Mouse (Mus musculus) megakaryocyte, embryonic 14.5 days (primary cell): ENCODE measurements around the gene Slc35g2. TPM values are rescaled to one million over a fixed set of nuclear protein-coding genes. Genes with fewer than 3 reads are reported as not detected.

Experiments used
- H3K27me3 ChIP-seq: replicated peaks from 2 replicates; pipeline ENCODE3; 2012; ENCODE audit warnings: inconsistent platforms
- H3K36me3 ChIP-seq: replicated peaks from 2 replicates; pipeline ENCODE3; 2012; ENCODE audit warnings: low read length, inconsistent platforms, mixed read lengths
- H3K4me1 ChIP-seq: 2 replicates; pipeline ENCODE4 v1.6.1; 2012; ENCODE audit warnings: inconsistent platforms
- H3K4me3 ChIP-seq: replicated peaks from 2 replicates; pipeline ENCODE3; 2012; ENCODE audit warnings: moderate library complexity, mild to moderate bottlenecking, inconsistent platforms
- H3K9me3 ChIP-seq: 2 replicates; pipeline ENCODE4 v1.6.1; 2012; ENCODE audit warnings: inconsistent platforms
- FLI1 ChIP-seq: IDR thresholded peaks from 2 replicates; pipeline ENCODE4 v1.6.1; 2012; ENCODE audit warnings: low read length, inconsistent platforms, mixed read lengths
- GATA1 ChIP-seq: IDR thresholded peaks from 3 replicates; pipeline ENCODE4 v1.6.1; 2012; ENCODE audit warnings: mixed read lengths, low read length, inconsistent platforms, borderline replicate concordance
- polyA plus RNA-seq: library from polyadenylated mRNA; stranded (reverse); fragments of >175 nt; gene quantifications from 2 replicates; pipeline ENCODE4 v1.2.3, GENCODE M21; 2012; ENCODE audit warnings: low replicate concordance; ENCODE audit not compliant: insufficient read depth

Slc35g2 gene
- polyA plus RNA-seq, 1 experiment, result not detected

DNA sequence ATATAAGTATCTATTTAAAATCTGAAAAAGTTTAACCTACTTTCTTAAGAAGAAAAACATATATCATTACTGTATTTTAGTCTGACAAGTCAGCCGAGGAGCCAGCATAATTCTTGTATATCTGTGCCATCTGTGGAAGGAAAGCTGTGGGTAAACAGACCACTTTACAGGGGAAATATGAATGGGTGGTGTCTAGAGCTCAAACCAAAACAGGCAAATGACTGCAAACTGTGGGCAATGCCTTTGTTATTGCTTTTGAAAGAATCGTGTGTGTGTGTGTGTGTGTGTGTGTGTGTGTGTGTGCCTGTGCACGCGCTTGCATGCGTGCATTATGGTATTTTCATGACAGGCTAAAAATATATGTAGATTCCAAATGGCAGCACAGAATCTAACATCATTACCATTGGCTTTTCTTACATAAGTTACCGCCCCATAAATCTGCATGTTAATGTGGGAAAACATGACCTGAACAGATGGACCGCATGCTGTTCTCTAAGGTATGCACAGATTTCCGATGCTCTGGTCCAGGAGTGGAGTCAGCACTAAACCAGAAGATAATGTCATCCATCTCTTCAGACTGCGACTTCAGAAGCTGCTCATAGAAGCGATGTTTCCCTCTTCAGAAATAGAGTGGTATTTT lies 10.5 kb downstream of the Slc35g2 start:
- Histone ChIP-seq H3K4me3 (no peak overlapping the region), H3K4me1 (peaks cover 36% of the 10 kb centered on the region), H3K36me3 (peaks cover 1% of the 10 kb centered on the region), H3K27me3 (no peaks in the 10 kb centered on the region), H3K9me3 (no peaks in the 10 kb centered on the region)
- TF ChIP-seq GATA1 (no peak), FLI1 (no peak)

DNA sequence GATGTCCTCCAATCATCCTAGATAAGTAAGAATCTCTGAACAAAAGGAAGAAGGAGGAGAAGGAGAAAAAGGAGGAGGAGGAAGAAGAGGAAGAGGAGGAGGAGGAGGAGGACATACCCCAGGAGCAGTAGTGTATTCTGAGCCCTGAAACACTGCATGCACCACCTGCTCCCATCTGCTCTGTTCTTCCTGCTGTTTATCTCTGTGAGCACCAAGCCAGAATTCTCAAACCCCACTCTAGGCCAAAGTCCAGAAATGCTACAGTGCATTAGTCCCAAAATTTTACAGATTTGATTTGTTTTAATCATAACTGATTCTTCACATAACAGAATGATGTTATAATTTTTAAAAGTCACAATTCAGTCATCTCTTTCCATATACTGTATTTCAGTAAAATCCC lies 11.9 kb downstream of the Slc35g2 start:
- Histone ChIP-seq H3K9me3 (no peaks in the 10 kb centered on the region), H3K36me3 (peaks cover 2% of the 10 kb centered on the region), H3K4me3 (no peak overlapping the region), H3K4me1 (peaks cover 36% of the 10 kb centered on the region), H3K27me3 (no peaks in the 10 kb centered on the region)
- TF ChIP-seq GATA1 (no peak), FLI1 (no peak)

DNA sequence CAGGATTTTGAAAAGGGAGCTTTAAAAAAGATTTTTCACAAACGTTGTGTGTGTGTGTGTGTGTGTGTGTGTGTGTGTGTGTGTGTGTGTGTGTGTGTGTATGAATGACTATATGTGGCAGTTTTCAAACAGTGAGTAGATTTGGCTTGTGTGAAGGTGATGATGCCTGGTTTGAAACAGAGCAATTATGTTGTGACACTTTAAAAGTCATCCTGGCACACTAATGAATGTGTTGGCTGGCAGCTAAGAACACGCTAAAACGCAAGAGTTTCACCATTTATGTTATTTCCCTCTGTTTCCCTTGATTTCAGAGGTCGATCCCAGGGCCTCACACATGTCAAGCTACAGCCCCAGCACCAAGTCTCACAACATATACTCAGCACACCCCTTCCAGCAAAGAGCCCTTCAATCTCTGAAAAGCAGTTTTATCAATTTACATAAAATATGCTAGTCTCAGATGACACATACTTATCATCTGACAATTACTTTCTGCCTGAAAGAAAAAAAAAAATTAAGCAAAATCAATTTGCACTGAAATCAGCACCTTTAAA lies 12.8 kb downstream of the Slc35g2 start:
- H3K27me3 ChIP-seq, result no peaks in the 10 kb centered on the region
- H3K4me3 ChIP-seq, result no peak overlapping the region
- TF ChIP-seq GATA1 (no peak), FLI1 (no peak)
- peaks cover 1% of the 10 kb centered on the region for H3K9me3 ChIP-seq
- peaks cover 4% of the 10 kb centered on the region for H3K36me3 ChIP-seq
- peaks cover 34% of the 10 kb centered on the region for H3K4me1 ChIP-seq

DNA sequence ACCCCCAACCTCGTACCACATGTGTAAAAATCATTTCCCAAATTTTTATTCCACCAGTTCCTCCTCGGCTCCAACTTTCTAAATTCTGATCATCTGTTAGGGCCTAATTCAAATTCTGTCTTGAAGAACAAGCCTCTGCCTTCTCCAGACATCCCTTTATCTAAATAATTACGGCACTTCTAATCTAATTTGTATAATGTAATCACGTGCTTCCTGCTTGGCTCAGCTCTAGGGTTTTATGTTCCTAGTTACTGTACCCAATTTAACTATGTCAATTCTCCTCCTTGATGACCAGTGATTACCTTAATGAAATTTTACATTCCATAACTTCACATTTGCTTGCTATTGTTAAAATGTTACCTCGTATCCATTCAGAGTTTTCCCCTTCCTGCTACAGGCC lies 15.2 kb downstream of the Slc35g2 start:
- Histone ChIP-seq H3K27me3 (no peaks in the 10 kb centered on the region), H3K36me3 (peaks cover 20% of the 10 kb centered on the region), H3K9me3 (peaks cover 15% of the 10 kb centered on the region), H3K4me1 (peaks cover 12% of the 10 kb centered on the region), H3K4me3 (no peak overlapping the region)
- no peak for TF ChIP-seq GATA1
- no peak for TF ChIP-seq FLI1

DNA sequence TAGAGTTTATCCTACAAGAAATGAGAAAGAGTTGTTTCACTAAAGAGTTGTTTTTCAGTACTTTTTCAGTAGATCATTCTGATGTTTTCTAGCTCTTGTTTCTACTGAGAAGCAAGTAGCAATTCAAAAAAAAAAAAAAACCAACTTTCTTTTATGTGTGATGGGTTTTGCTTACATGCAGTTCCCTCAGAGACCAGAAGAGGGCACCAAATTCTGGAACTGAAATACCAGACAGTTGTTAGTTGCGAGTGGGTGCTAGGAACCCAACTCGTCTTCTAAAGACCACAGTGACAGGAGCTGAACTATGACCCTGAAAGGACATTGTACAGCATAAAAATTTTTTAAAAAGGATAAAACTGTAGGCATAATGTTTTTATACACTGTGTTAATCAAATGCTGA lies 22.6 kb downstream of the Slc35g2 start:
- TF ChIP-seq FLI1, result no peak
- TF ChIP-seq GATA1, result no peak
- H3K36me3 ChIP-seq, result peaks cover 37% of the 10 kb centered on the region
- no peaks in the 10 kb centered on the region for H3K27me3 ChIP-seq
- peaks cover 26% of the 10 kb centered on the region for H3K9me3 ChIP-seq
- no peak overlapping the region for H3K4me3 ChIP-seq
- peaks cover 25% of the 10 kb centered on the region; the same call in 1 of the 2 replicates for H3K4me1 ChIP-seq

DNA sequence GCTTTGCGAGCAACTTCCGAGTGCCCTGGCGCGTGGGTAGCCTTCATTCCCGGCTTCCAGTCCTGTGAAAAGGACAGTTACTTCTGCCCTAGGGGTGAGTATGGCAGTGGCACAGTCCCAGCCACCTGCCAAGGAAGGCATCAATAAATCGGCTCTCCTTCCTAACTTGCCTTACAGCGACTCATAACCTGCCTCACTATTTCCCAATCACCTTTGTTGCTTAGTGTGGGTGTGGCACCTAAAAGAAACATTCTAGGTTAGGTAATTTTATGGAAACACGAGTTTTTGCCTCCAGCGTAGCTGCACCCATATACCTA lies 24.3 kb downstream of the Slc35g2 start:
- peaks cover 25% of the 10 kb centered on the region for H3K36me3 ChIP-seq
- peak overlapping the region; percentile 100 for H3K4me3 ChIP-seq
- H3K27me3 ChIP-seq, result no peaks in the 10 kb centered on the region
- peaks cover 35% of the 10 kb centered on the region; the same call in 1 of the 2 replicates for H3K4me1 ChIP-seq
- TF ChIP-seq FLI1 (no peak), GATA1 (no peak)
- peaks cover 15% of the 10 kb centered on the region for H3K9me3 ChIP-seq

DNA sequence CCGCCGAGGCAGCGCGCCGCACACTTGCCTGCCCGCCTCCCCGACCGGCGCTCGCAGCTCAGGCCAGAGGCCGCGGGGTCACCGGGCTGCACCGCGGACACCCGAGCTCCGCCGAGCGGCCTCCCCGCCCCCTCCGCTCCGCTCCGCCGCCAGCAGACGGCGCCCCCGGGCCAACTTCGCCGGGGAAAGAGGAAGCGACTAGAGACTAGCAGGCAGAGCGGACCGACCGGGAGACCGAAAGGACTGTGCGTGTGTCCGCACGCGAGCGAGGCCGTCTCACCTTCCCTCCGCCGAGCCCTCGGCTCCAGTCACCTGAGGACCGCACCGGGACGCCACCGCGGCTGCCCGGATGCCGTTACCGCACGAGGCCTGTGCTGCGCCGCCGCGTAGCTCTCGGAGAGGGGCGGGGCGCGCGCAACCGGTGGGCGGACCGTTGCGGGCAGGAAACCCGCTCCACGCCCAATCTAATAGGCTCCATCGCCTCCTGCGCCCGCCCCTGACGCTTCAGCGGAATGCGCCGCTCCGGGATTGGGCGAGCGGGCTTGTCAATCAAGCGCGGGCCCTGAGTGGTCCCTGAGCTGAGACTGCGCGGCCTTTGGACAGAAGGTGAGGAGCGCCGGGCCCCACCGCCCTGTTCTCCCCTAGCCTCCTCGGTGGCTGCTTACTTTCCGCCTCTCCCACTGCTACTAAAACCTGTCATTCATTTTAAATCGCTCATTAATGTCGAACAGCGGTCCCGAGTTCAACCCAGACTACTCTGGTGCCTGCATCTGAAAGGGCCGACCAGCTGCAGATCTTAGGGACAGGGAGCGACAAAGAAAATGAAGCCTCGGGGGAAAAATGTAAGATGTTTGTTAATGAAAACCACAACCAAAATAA lies 24.9 kb downstream of the Slc35g2 start, which contains the start of gene Nck1:
Nck1 (minus strand) TSS at position 420 of the 879 bp plus-strand sequence.
- peaks cover 22% of the 10 kb centered on the region for H3K36me3 ChIP-seq
- H3K27me3 ChIP-seq, result no peaks in the 10 kb centered on the region
- peaks cover 12% of the 10 kb centered on the region for H3K9me3 ChIP-seq
- TF ChIP-seq GATA1 (no peak), FLI1 (no peak)
- peaks cover 39% of the 10 kb centered on the region for H3K4me1 ChIP-seq
- H3K4me3 ChIP-seq, result peak within 1 kb of the TSS; percentile 100

DNA sequence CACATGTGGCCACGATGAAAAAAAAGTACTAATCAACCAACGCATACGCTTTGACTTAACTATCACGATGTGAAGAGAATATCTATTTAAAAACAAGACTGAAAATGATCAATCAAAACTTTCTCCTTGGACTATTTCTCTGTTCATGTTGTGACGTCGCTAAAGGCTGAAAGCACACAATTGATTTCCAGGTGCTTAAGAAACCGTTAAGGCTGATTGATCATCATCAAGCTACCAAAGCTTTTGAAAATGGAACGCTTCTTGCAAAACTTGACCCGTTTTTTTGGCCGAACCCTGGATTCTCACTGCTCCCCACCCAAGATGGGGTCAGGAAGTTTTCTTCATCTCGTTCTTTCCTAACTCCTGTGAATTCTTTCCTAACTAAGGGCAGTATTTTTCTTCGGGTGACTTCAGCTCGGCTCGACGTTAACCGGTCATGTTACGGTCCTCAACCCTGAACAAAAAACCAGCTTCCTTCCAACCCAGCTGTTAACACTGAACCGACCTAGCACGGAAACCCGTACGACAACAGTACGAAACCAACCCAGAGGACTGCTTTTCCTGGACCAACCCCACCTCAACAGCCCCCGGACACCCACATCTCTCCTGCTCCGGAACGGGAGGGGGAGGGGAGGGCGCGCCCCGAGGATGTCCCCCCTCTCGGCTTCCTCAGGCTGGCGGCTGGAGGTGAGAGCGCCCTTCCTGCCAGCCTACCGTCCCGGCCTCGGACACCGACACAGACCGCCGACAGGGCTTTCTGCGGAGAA lies 25.8 kb downstream of the Slc35g2 start:
- TF ChIP-seq FLI1 (no peak), GATA1 (no peak)
- H3K4me3 ChIP-seq, result peak overlapping the region; percentile 100
- no peaks in the 10 kb centered on the region for H3K27me3 ChIP-seq
- H3K4me1 ChIP-seq, result peaks cover 47% of the 10 kb centered on the region
- H3K36me3 ChIP-seq, result peaks cover 16% of the 10 kb centered on the region
- peaks cover 11% of the 10 kb centered on the region for H3K9me3 ChIP-seq

DNA sequence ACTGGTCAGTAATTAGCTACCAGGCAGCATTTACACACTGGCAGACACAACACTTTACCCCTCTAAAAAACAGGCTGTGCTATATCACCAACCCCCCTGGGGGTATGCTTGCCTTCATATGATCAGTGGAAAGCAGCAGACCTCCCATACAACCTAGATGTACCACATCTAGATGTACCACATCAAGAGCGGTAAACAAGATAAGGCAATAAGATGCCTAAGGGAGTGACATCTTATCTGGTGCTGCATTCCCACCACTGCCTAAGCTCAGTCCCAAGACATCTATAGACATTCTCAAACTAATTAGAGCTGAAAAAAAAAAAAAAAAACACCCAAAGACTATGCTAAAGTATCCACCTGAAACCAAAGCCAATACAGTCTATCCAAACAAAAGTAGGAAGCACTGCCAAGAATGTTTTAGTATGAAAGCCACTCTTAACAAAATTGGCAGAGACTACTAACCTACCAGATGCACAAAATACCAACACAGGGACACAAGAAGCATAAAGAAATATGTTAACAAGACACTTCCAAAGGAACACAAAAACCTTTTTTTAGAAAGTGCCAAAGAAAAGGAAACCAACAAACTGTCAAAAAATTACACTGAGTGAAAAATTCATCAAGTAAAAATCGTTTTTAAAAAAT lies 35.1 kb downstream of the Slc35g2 start:
- H3K27me3 ChIP-seq, result no peaks in the 10 kb centered on the region
- H3K4me3 ChIP-seq, result no peak overlapping the region
- TF ChIP-seq GATA1, result no peak
- TF ChIP-seq FLI1, result no peak
- H3K4me1 ChIP-seq, result peaks cover 67% of the 10 kb centered on the region
- no peaks in the 10 kb centered on the region for H3K9me3 ChIP-seq
- peaks cover 13% of the 10 kb centered on the region for H3K36me3 ChIP-seq
